Mouse (Mus musculus) limb, embryonic 14.5 days (tissue): ENCODE results near the gene Hibadh. TPM values are rescaled to one million over a fixed set of nuclear protein-coding genes. Genes with fewer than 3 reads are reported as not detected.
A peak's percentile ranks its signal among the peaks of the same experiment; 100 is the strongest.

ENCODE experiments used
- ATAC-seq: fragments of 200-750 bp; cut with Nextera tagmentation; 2 replicates; pipeline ENCODE4 v1.8.0; 2017; ENCODE audit warnings: low read depth, moderate number of reproducible peaks, moderate TSS enrichment; ENCODE audit not compliant: low FRiP score
- DNase-seq: peaks from one replicate; pipeline ENCODE4 v3.0.0-alpha.2; 2015; ENCODE audit warnings: low spot score
- H3K27ac ChIP-seq: fragments of 300-500 bp; sonication (generic); replicated peaks from 2 replicates; pipeline ENCODE4 v1.5.1; 2014; ENCODE audit warnings: low read depth, mild to moderate bottlenecking, low read length, moderate library complexity, mixed read lengths
- H3K27me3 ChIP-seq: fragments of 300-500 bp; sonication (generic); 2 replicates; pipeline ENCODE4 v1.6.1; 2014; ENCODE audit warnings: low read length, mixed read lengths; ENCODE audit not compliant: control insufficient read depth, insufficient read depth
- H3K36me3 ChIP-seq: fragments of 300-500 bp; sonication (generic); 2 replicates; pipeline ENCODE4 v1.6.1; 2014; ENCODE audit warnings: mild to moderate bottlenecking, low read length, moderate library complexity, mixed read lengths; ENCODE audit not compliant: control insufficient read depth, insufficient read depth
- H3K4me1 ChIP-seq: fragments of 300-500 bp; sonication (generic); 2 replicates; pipeline ENCODE4 v1.6.1; 2014; ENCODE audit warnings: antibody characterized with exemption, low read length, mixed read lengths; ENCODE audit not compliant: control insufficient read depth, insufficient read depth
- H3K4me2 ChIP-seq: fragments of 300-500 bp; sonication (generic); replicated peaks from 2 replicates; pipeline ENCODE4 v1.6.1; 2014; ENCODE audit warnings: low read depth, mild to moderate bottlenecking, low read length, moderate library complexity; ENCODE audit not compliant: severe bottlenecking
- H3K4me3 ChIP-seq: fragments of 300-500 bp; sonication (generic); replicated peaks from 2 replicates; pipeline ENCODE4 v1.5.1; 2014; ENCODE audit warnings: low read length
- H3K9ac ChIP-seq: fragments of 300-500 bp; sonication (generic); 2 replicates; pipeline ENCODE4 v1.6.1; 2014; ENCODE audit warnings: mild to moderate bottlenecking, low read depth, low read length, moderate library complexity; ENCODE audit not compliant: severe bottlenecking
- H3K9me3 ChIP-seq: fragments of 300-500 bp; sonication (generic); 2 replicates; pipeline ENCODE4 v1.6.1; 2016; ENCODE audit warnings: low read length; ENCODE audit not compliant: control insufficient read depth
- POLR2A ChIP-seq: fragments of 200-500 bp; IDR thresholded peaks from 2 replicates; pipeline ENCODE4 v1.8.0; 2012; ENCODE audit warnings: inconsistent platforms, mild to moderate bottlenecking, moderate library complexity, borderline replicate concordance; ENCODE audit not compliant: insufficient read depth, insufficient read length; ENCODE audit errors: extremely low read depth
- WGBS: fragments of 180-500 bp; shearing (Covaris S2); extraction: QIAGEN DNeasy Blood & Tissue Kit; methylation state at CpG from one replicate; pipeline ENCODE4 v1.1.7; 2014; 5-methylcytosine and 5-hydroxymethylcytosine counted together
- polyA plus RNA-seq, 2 experiments: library from polyadenylated mRNA; depleted of rRNA in 1 of 2; stranded (reverse) in 1 of 2; unstranded in 1 of 2; fragments of >200 nt; fragmentation: Nextera tagmentation in 1 of 2; extraction: Ambion mirVana in 1 of 2; gene quantifications; 2 replicates each; pipeline versions ENCODE4 v1.2.1 to v1.2.3; 2012 to 2014

Gene Hibadh
- polyA plus RNA-seq, 2 experiments, result 49.2 to 56.0 TPM

DNA sequence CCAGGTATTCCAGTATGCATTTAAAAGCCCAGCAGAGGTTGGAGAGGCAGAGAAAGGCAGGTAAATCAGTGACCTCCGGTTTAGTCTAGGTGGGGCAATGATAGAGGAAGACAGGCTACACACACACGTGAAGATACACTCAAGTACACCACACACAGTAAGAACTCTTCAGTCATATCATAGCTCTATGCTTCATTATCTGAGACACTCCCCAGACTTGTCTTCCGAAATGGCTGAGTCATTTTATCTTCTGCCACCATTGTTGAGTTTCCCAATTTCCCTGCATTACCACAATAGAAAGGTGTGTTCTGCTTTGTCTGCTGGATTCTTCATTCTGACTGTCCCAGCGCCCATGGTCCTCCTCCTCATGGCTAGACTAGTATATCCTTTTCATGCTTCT, 13.5 kb downstream of the Hibadh start:
- Histone ChIP-seq H3K4me1 (0 out of 2 replicates have a peak, but pooled peaks cover under 1% of the 10 kb centered on the region), H3K4me3 (no peak overlapping the region), H3K36me3 (peaks cover 5% of the 10 kb centered on the region), H3K27ac (no peak overlapping the region), H3K27me3 (no peaks in the 10 kb centered on the region), H3K9me3 (no peaks in the 10 kb centered on the region), H3K9ac (no peak overlapping the region), H3K4me2 (no peak overlapping the region)
- TF ChIP-seq POLR2A, result no peak
- WGBS, result 94% methylated on average over 4 of the region's 4 CpGs
- ATAC-seq, result no peak
- DNase-seq, result no peak

- Histone ChIP-seq H3K27ac (no peak overlapping the region), H3K36me3 (peaks cover 15% of the 10 kb centered on the region), H3K9me3 (no peaks in the 10 kb centered on the region), H3K4me1 (0 out of 2 replicates have a peak, but pooled peaks cover 3% of the 10 kb centered on the region), H3K4me2 (no peak overlapping the region), H3K4me3 (no peak overlapping the region), H3K9ac (no peak overlapping the region), H3K27me3 (no peaks in the 10 kb centered on the region)
- WGBS, result 90% methylated on average over 3 of the region's 3 CpGs
- ATAC-seq (no peak), DNase-seq (no peak)
- no peak for TF ChIP-seq POLR2A
Measured at GRCm38 (mm10) chr6:52623741-52624140, 16.4 kb downstream of the Hibadh start.

DNA sequence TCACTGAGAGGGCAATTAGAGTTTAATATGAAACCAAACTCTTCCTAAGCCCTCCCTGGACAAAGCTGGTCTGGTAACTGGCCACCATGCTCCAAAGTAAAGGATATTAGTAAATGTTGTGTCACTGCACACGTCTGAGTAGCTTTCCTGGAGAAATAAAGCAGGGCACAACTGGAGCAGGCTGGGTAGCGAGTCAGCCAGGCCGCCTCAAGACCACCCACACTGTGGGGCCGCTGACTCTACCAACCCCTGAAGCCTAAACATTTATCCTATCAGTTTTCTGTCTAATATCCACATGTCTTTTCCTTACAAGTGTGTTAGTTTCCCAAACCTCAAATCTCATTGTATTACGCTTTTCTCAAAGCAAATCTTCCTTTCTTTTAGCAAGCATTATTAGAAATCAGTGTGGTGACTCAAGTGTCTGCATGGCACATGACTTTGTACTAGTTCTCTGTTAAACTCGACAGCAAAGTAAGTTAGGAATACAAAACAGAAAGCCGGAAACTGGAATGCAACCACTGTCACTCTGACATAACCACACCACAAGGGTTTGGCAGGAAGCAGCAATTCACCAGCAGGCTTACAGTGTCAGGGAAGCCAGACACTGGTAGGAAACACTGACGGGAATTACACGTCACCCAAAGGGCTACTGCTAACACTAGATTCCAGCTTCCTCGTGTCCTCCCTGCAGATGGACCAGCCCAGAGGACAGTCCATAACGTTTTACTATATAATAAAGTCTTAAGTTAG, 18.3 kb downstream of the Hibadh start:
- Histone ChIP-seq H3K27me3 (no peaks in the 10 kb centered on the region), H3K4me1 (0 out of 2 replicates have a peak, but pooled peaks cover 3% of the 10 kb centered on the region), H3K36me3 (peaks cover 24% of the 10 kb centered on the region), H3K27ac (no peak overlapping the region), H3K4me2 (no peak overlapping the region), H3K4me3 (no peak overlapping the region), H3K9ac (no peak overlapping the region), H3K9me3 (no peaks in the 10 kb centered on the region)
- TF ChIP-seq POLR2A, result no peak
- 52% methylated on average over 11 of the region's 11 CpGs for WGBS
- DNase-seq, result no peak
- ATAC-seq, result no peak

GRCm38 (mm10) chr6:52620090-52620489, 20.1 kb downstream of the Hibadh start:
- H3K27me3 ChIP-seq, result no peaks in the 10 kb centered on the region
- WGBS, result 83% methylated on average over 2 of the region's 2 CpGs
- ATAC-seq (no peak), DNase-seq (no peak)
- no peaks in the 10 kb centered on the region for H3K9me3 ChIP-seq
- H3K9ac ChIP-seq, result no peak overlapping the region
- H3K4me2 ChIP-seq, result no peak overlapping the region
- TF ChIP-seq POLR2A, result no peak
- 0 out of 2 replicates have a peak, but pooled peaks cover 3% of the 10 kb centered on the region for H3K4me1 ChIP-seq
- H3K27ac ChIP-seq, result no peak overlapping the region
- H3K4me3 ChIP-seq, result no peak overlapping the region
- peaks cover 24% of the 10 kb centered on the region for H3K36me3 ChIP-seq

DNA sequence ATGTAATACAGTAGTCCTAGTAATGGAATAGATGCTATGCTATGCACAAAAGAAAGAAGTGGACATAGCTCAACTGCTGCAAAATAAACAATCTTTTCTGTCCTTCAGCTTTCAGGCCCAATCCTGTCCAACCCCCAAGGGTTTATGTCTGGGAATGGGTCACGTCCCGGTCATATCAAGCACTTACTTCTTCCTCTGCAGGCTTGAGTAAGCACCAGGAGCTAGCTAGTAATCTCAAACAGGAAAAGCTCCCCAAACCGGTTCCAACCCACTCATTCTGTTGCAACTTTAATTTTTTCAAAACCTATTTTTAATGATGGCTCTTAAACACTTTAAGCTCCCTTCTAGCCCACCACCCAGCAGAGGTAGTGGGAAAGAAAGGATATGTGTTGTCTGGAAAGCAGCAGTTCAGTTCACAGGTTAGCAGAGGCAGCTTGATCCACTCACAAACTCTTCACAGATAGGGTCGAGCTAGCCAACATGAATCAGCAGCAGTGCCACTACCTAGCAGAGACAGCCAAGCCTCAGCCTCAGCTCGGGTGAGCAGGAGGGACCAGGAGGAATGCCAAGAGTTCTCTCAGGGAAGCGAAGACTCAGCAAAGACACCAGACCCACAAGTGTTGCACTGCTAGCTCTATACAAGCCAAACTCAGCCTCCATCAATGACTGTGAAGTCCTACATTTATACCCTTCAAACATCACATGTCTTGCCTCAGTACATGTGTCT, 30.4 kb downstream of the Hibadh start:
- WGBS, result 57% methylated on average over 6 of the region's 6 CpGs
- no peak overlapping the region for H3K4me3 ChIP-seq
- H3K9me3 ChIP-seq, result no peaks in the 10 kb centered on the region
- no peak overlapping the region for H3K4me2 ChIP-seq
- no peak for TF ChIP-seq POLR2A
- no peaks in the 10 kb centered on the region for H3K4me1 ChIP-seq
- ATAC-seq (no peak), DNase-seq (peak; percentile 59)
- no peak overlapping the region for H3K27ac ChIP-seq
- H3K27me3 ChIP-seq, result no peaks in the 10 kb centered on the region
- no peak overlapping the region for H3K9ac ChIP-seq
- peaks cover 6% of the 10 kb centered on the region; the same call in 1 of the 2 replicates for H3K36me3 ChIP-seq
